Mouse (Mus musculus) stomach, postnatal 0 days (tissue): Measurements from ENCODE around the gene Dzank1. TPM values are rescaled to one million over a fixed set of nuclear protein-coding genes. Genes with fewer than 3 reads are reported as not detected.

Experiments used
- ATAC-seq: fragments of 200-750 bp; cut with Nextera tagmentation; 2 replicates; pipeline ENCODE4 v1.8.0; 2017; ENCODE audit not compliant: low FRiP score, low TSS enrichment
- DNase-seq: peaks from one replicate; pipeline ENCODE4 v3.0.0-alpha.2; 2016; ENCODE audit warnings: low spot score
- H3K27ac ChIP-seq: fragments of 300-500 bp; sonication (generic); replicated peaks from 2 replicates; pipeline ENCODE4 v1.5.1; 2014; ENCODE audit warnings: mild to moderate bottlenecking, control low read depth
- H3K27me3 ChIP-seq: fragments of 300-500 bp; sonication (generic); 2 replicates; pipeline ENCODE4 v1.6.1; 2014; ENCODE audit warnings: low read length; ENCODE audit not compliant: control insufficient read depth, insufficient read depth
- H3K36me3 ChIP-seq: fragments of 300-500 bp; sonication (generic); 2 replicates; pipeline ENCODE4 v1.6.1; 2014; ENCODE audit warnings: low read length, mixed read lengths; ENCODE audit not compliant: control insufficient read depth, insufficient read depth
- H3K4me1 ChIP-seq: fragments of 300-500 bp; sonication (generic); replicated peaks from 2 replicates; pipeline ENCODE4 v1.6.1; 2014; ENCODE audit warnings: antibody characterized with exemption; ENCODE audit not compliant: control insufficient read depth, insufficient read depth
- H3K4me2 ChIP-seq: fragments of 300-500 bp; sonication (generic); replicated peaks from 2 replicates; pipeline ENCODE4 v1.6.1; 2014; ENCODE audit warnings: low read depth, mild to moderate bottlenecking, control low read depth, moderate library complexity
- H3K4me3 ChIP-seq: fragments of 300-500 bp; sonication (generic); 2 replicates; pipeline ENCODE4 v1.5.1; 2014; ENCODE audit warnings: low read depth, low read length, control low read depth
- H3K9ac ChIP-seq: fragments of 300-500 bp; sonication (generic); 2 replicates; pipeline ENCODE4 v1.6.1; 2014; ENCODE audit warnings: mild to moderate bottlenecking, low read length, control low read depth, mixed read lengths
- H3K9me3 ChIP-seq: fragments of 300-500 bp; sonication (generic); 2 replicates; pipeline ENCODE4 v1.6.1; 2016; ENCODE audit warnings: low read length; ENCODE audit not compliant: control insufficient read depth
- CTCF ChIP-seq: IDR thresholded peaks from 2 replicates; pipeline ENCODE4 v1.5.1; 2016; ENCODE audit warnings: antibody characterized with exemption, low read depth, mild to moderate bottlenecking, moderate library complexity
- EP300 ChIP-seq: optimal IDR thresholded peaks from 2 replicates; pipeline ENCODE3; 2016; ENCODE audit warnings: antibody characterized with exemption
- WGBS: fragments of 180-500 bp; shearing (Covaris S2); extraction: QIAGEN DNeasy Blood & Tissue Kit; methylation state at CpG from one replicate; pipeline ENCODE4 v1.1.7; 2014; 5-methylcytosine and 5-hydroxymethylcytosine counted together
- polyA plus RNA-seq: library from polyadenylated mRNA; unstranded; fragments of >200 nt; fragmentation: Nextera tagmentation; extraction: Ambion mirVana; gene quantifications from 2 replicates; pipeline ENCODE4 v1.2.1, GENCODE M21; 2015

Gene Dzank1
- polyA plus RNA-seq, 1 experiment from 2014 or later, result 0.51 TPM

- H3K4me3 ChIP-seq, result no peak overlapping the region
- H3K4me1 ChIP-seq, result no peaks in the 10 kb centered on the region
- H3K4me2 ChIP-seq, result no peak overlapping the region
- no peak for DNase-seq
- H3K36me3 ChIP-seq, result no peaks in the 10 kb centered on the region
- H3K9me3 ChIP-seq, result no peaks in the 10 kb centered on the region; the same call in 1 of the 2 replicates
- H3K27ac ChIP-seq, result no peak overlapping the region
- no peak overlapping the region for H3K9ac ChIP-seq
- TF ChIP-seq CTCF (no peak), EP300 (no peak)
- 0 out of 2 replicates have a peak, but pooled peaks have one; percentile 32 for ATAC-seq
- no peaks in the 10 kb centered on the region for H3K27me3 ChIP-seq
- WGBS, result 58% methylated on average over 10 of the region's 10 CpGs
These were observed 105.0 kb downstream of the Dzank1 start for GRCm38 (mm10) chr2:144422094-144422675.

Other genes starting within 250 kb of the Dzank1 start
- gene Ovol2, start 195.3 kb downstream of the Dzank1 start, polyA plus RNA-seq, result 9.8 and 11.9 TPM in 2 replicates
- gene Kat14, start 158.4 kb downstream of the Dzank1 start, polyA plus RNA-seq, result 20.9 and 21.4 TPM in 2 replicates
- gene Pet117, start 158.4 kb downstream of the Dzank1 start, polyA plus RNA-seq, result 2.4 and 2.5 TPM in 2 replicates
- 8.2 and 9.0 TPM in 2 replicates for gene Polr3f, start 304 bp upstream of the Dzank1 start, polyA plus RNA-seq
- gene Rbbp9, start 23.5 kb upstream of the Dzank1 start, polyA plus RNA-seq, result 29.2 and 31.6 TPM in 2 replicates
- gene Sec23b, start 28.8 kb upstream of the Dzank1 start, polyA plus RNA-seq, result 74.3 and 74.5 TPM in 2 replicates
- gene Smim26, start 66.6 kb upstream of the Dzank1 start, polyA plus RNA-seq, result 50.4 and 55.2 TPM in 2 replicates
- gene Dtd1, start 72.5 kb upstream of the Dzank1 start, polyA plus RNA-seq, result 34.6 and 34.9 TPM in 2 replicates